Mouse (Mus musculus) intestine, postnatal 0 days (tissue): Measurements from ENCODE around the gene Baiap2l2. TPM values are rescaled to one million over a fixed set of nuclear protein-coding genes. Genes with fewer than 3 reads are reported as not detected.
A peak's percentile ranks its signal among the peaks of the same experiment; 100 is the strongest.

Experiments
- ATAC-seq: fragments of 200-750 bp; cut with Nextera tagmentation; 2 replicates; pipeline ENCODE4 v1.8.0; 2017; ENCODE audit warnings: mild to moderate bottlenecking, moderate TSS enrichment, moderate library complexity
- H3K27ac ChIP-seq: fragments of 300-500 bp; sonication (generic); 2 replicates; pipeline ENCODE4 v1.5.1; 2014; ENCODE audit warnings: mild to moderate bottlenecking, low read depth, low read length, moderate library complexity
- H3K27me3 ChIP-seq: fragments of 300-500 bp; sonication (generic); replicated peaks from 2 replicates; pipeline ENCODE4 v1.6.1; 2014; ENCODE audit warnings: low read length, mixed read lengths; ENCODE audit not compliant: control insufficient read depth, insufficient read depth
- H3K36me3 ChIP-seq: fragments of 300-500 bp; sonication (generic); 2 replicates; pipeline ENCODE4 v1.6.1; 2014; ENCODE audit warnings: mild to moderate bottlenecking, moderate library complexity; ENCODE audit not compliant: control insufficient read depth, insufficient read depth
- H3K4me1 ChIP-seq: fragments of 300-500 bp; sonication (generic); replicated peaks from 2 replicates; pipeline ENCODE4 v1.6.1; 2014; ENCODE audit warnings: antibody characterized with exemption, low read length, mixed read lengths; ENCODE audit not compliant: control insufficient read depth, insufficient read depth
- H3K4me2 ChIP-seq: fragments of 300-500 bp; sonication (generic); replicated peaks from 2 replicates; pipeline ENCODE4 v1.6.1; 2014; ENCODE audit warnings: low read depth, mild to moderate bottlenecking, moderate library complexity
- H3K4me3 ChIP-seq: fragments of 300-500 bp; sonication (generic); 2 replicates; pipeline ENCODE4 v1.5.1; 2014; ENCODE audit warnings: low read depth, low read length
- H3K9ac ChIP-seq: fragments of 300-500 bp; sonication (generic); 2 replicates; pipeline ENCODE4 v1.6.1; 2014; ENCODE audit warnings: mild to moderate bottlenecking, low read depth, low read length
- H3K9me3 ChIP-seq: fragments of 300-500 bp; sonication (generic); 2 replicates; pipeline ENCODE4 v1.6.1; 2016; ENCODE audit warnings: mixed run types; ENCODE audit not compliant: control insufficient read depth
- CTCF ChIP-seq: sonication (generic); IDR thresholded peaks from 2 replicates; pipeline ENCODE4 v1.5.1; 2016; ENCODE audit warnings: low read depth, mild to moderate bottlenecking, control low read depth, antibody characterized with exemption, moderate library complexity
- WGBS: fragments of 180-500 bp; shearing (Covaris S2); extraction: QIAGEN DNeasy Blood & Tissue Kit; methylation state at CpG from one replicate; pipeline ENCODE4 v1.1.7; 2014; 5-methylcytosine and 5-hydroxymethylcytosine counted together
- polyA plus RNA-seq: library from polyadenylated mRNA; unstranded; fragments of >200 nt; fragmentation: Nextera tagmentation; extraction: Ambion mirVana; gene quantifications from 2 replicates; pipeline ENCODE4 v1.2.1, GENCODE M21; 2015

Baiap2l2 gene
- polyA plus RNA-seq, 1 experiment from 2014 or later = 19.3 TPM

DNA sequence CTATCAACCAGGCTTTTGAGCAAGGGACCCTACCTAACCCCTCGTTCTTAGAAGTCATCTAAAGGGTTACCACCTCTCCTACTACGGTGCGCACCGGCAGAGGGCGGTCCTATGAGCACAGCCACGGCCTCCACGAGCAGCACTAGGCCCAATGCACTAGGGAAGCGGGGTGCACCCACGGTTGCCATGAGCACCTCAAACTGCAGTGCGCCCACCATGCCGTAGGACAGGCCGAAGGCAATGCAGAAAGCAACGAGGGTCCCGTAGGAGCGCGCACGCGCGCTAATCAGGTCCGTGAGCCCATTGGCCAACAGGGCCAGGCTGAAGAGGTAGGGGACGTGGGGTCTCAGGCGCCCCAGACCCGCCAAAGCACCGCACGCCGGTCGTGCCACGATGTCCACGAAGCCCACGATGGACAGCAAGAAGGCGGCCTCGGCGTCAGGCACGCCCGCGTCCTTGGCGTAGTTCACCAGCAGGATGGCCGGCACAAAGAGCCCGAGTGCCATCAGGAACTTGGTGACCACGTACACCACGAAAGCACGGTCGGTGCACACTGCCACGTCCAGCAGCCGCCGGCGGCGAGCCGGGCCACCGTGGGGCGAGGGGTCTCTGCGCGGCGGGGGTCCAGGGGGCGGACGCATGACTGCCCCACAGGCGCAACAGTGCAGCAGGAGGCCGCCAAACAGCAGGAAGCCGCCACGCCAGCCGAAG, 33.4 kb downstream of the Baiap2l2 start:
- 3% methylated on average over 55 of the region's 61 CpGs for WGBS
- Histone ChIP-seq H3K27ac (no peak overlapping the region), H3K4me1 (0 out of 2 replicates have a peak, but pooled peaks cover 5% of the 10 kb centered on the region), H3K4me2 (peak overlapping the region; percentile 65), H3K9ac (no peak overlapping the region), H3K9me3 (no peaks in the 10 kb centered on the region), H3K27me3 (peaks cover 10% of the 10 kb centered on the region), H3K36me3 (peaks cover 20% of the 10 kb centered on the region), H3K4me3 (peak overlapping the region; percentile 27)
- peak; percentile 61 for TF ChIP-seq CTCF
- 0 out of 2 replicates have a peak, but pooled peaks have one; percentile 9 for ATAC-seq

DNA sequence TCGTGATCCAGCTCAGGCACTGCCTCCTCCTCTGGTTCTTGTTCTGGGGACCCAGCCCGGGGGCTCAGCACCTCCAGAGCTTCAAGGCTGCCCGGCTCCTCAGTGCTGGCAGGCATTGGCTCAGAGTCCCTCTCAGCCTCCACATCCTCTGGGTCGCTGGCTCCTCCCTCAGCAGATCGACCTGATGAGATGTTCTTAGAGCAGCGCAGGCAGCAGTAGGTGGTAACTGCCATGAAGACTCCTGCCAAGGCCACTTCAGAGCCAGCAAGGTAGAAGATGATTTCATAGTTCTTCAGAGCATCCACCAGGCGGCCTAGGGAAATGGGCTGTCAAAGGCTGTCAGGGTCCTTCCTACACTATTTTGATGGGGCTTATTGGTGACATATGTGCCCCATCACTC, 34.2 kb downstream of the Baiap2l2 start:
- Histone ChIP-seq H3K4me1 (0 out of 2 replicates have a peak, but pooled peaks cover 5% of the 10 kb centered on the region), H3K9me3 (no peaks in the 10 kb centered on the region), H3K27ac (no peak overlapping the region), H3K4me2 (no peak overlapping the region), H3K4me3 (no peak overlapping the region), H3K36me3 (peaks cover 28% of the 10 kb centered on the region), H3K9ac (no peak overlapping the region), H3K27me3 (peaks cover 10% of the 10 kb centered on the region)
- 65% methylated on average over 7 of the region's 7 CpGs for WGBS
- TF ChIP-seq CTCF = no peak
- 0 out of 2 replicates have a peak, but pooled peaks have one; percentile 1 for ATAC-seq

DNA sequence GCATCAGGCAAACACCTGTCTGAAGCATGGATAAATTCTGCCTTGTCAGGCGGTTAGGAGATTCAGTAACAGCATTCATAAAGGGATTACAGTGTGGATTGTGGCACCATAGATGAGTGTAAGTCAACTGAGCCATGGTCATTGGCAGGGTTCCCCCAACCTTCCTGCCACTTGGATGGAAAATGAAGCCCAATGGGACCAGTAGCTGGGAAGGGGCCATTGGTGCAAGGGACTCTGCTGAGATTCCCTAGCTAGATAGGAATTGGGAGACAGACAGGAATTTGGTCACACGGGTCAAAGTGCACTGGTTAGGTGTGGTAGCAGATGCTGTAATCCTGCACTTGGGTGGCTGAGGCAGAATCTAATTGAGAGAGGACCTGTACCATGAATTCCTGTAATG, 35.1 kb downstream of the Baiap2l2 start:
- no peak overlapping the region for H3K9ac ChIP-seq
- no peak overlapping the region for H3K4me2 ChIP-seq
- peaks cover 37% of the 10 kb centered on the region for H3K36me3 ChIP-seq
- 65% methylated on average over 2 of the region's 2 CpGs for WGBS
- TF ChIP-seq CTCF = no peak
- H3K27ac ChIP-seq = no peak overlapping the region
- ATAC-seq = no peak
- 0 out of 2 replicates have a peak, but pooled peaks cover 5% of the 10 kb centered on the region for H3K4me1 ChIP-seq
- H3K9me3 ChIP-seq = no peaks in the 10 kb centered on the region
- no peak overlapping the region for H3K4me3 ChIP-seq
- H3K27me3 ChIP-seq = peaks cover 10% of the 10 kb centered on the region

DNA sequence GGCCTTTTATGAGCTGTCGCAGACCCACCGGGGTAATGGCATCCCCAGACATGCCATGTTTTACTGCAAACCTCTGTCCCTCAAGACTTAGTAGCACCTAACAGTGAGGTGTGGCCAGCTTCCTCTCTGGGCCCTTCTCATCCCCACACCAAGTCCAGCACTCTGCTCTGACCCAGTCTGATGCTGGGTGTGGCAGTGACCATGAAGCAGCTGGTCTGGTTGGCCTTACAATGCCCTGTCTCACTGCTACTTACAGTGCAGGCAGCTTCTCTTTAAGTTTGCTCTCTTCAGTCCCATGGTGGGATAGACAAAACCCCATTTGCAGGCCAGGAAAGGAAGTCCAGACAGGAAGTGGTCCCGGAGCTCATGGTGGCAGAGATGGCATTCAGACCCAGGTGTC, 40.0 kb downstream of the Baiap2l2 start:
- no peak overlapping the region for H3K9ac ChIP-seq
- H3K4me3 ChIP-seq = no peak overlapping the region
- no peak for TF ChIP-seq CTCF
- H3K4me2 ChIP-seq = no peak overlapping the region
- H3K36me3 ChIP-seq = peaks cover 62% of the 10 kb centered on the region
- no peaks in the 10 kb centered on the region for H3K4me1 ChIP-seq
- no peak for ATAC-seq
- H3K9me3 ChIP-seq = no peaks in the 10 kb centered on the region
- 89% methylated on average over 3 of the region's 3 CpGs for WGBS
- H3K27ac ChIP-seq = no peak overlapping the region; the same call in 1 of the 2 replicates
- no peaks in the 10 kb centered on the region for H3K27me3 ChIP-seq

DNA sequence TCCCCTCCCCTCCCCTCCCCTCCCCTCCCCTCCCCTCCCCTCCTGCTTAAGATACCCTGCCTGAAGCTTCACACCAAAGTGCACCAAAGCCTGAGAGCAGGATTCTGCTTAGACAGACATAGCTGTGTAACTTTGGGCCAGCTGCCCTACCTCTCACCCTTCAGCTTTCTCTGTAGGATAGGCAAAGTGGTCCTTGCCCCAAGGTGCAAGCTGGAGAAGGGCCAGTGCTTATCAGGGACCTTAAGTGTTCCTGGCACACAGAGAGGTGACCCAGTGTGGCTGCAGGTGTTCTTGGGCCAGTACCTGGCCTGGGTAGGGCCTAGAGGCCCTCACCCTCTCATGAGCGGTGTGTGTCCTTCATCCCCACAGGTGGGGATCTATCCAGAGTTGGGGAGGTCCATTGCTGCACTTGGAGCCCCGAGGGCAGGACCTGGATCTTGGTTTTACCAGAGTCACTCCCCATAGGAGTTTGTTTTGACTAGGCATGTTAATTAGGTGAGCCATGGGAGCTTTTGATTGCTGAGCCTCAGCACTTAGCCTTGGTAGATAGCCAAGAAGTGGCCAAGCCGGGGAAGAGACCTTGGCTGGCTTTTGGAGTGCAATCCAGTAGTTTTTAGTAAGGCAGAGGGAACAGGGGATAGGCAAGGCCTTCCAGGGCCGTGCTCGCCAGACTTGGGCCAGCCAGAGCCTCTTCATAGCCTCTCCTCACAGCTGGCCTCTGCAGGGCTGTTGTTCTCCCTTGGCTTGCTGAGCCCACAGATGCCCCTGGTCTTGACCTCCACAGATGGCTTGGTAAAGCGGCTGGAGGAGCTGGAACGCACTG, 41.1 kb downstream of the Baiap2l2 start:
- Histone ChIP-seq H3K4me2 (no peak overlapping the region), H3K27me3 (no peaks in the 10 kb centered on the region), H3K27ac (no peak overlapping the region), H3K4me1 (no peaks in the 10 kb centered on the region), H3K9ac (no peak overlapping the region), H3K36me3 (peaks cover 69% of the 10 kb centered on the region), H3K4me3 (no peak overlapping the region), H3K9me3 (no peaks in the 10 kb centered on the region)
- no peak for TF ChIP-seq CTCF
- 73% methylated on average over 7 of the region's 7 CpGs for WGBS
- no peak for ATAC-seq
